Mouse (Mus musculus) heart, embryonic 14.5 days (tissue): ENCODE data around the gene Hmgb1. TPM values are rescaled to one million over a fixed set of nuclear protein-coding genes. Genes with fewer than 3 reads are reported as not detected.

Experiments used
- ATAC-seq: fragments of 200-750 bp; cut with Nextera tagmentation; 2 replicates; pipeline ENCODE4 v1.8.0; 2017; ENCODE audit warnings: low read depth, moderate TSS enrichment; ENCODE audit not compliant: insufficient number of reproducible peaks, insufficient read depth, low FRiP score
- H3K27ac ChIP-seq, 2 experiments: fragments of 200-500 bp in 1 of 2; fragments of 300-500 bp in 1 of 2; sonication (generic) in 1 of 2; replicated peaks in 1 of 2; 2 replicates each; pipeline ENCODE4 v1.5.1; 2012 to 2014; ENCODE audit warnings: low read depth in 2 of 2, low read length in 2 of 2, control low read depth in 1 of 2, mild to moderate bottlenecking in 1 of 2, mixed read lengths in 1 of 2; ENCODE audit not compliant: control insufficient read depth in 1 of 2, insufficient read depth in 1 of 2
- H3K27me3 ChIP-seq: fragments of 300-500 bp; sonication (generic); 2 replicates; pipeline ENCODE4 v1.6.1; 2014; ENCODE audit warnings: mild to moderate bottlenecking, low read length, control low read depth; ENCODE audit not compliant: control insufficient read depth, insufficient read depth
- H3K36me3 ChIP-seq: fragments of 300-500 bp; sonication (generic); 2 replicates; pipeline ENCODE4 v1.6.1; 2014; ENCODE audit warnings: mild to moderate bottlenecking, control low read depth, low read length, mixed read lengths; ENCODE audit not compliant: control insufficient read depth, insufficient read depth
- H3K4me1 ChIP-seq, 2 experiments: fragments of 200-500 bp in 1 of 2; fragments of 300-500 bp in 1 of 2; sonication (generic) in 1 of 2; 2 replicates each; pipeline ENCODE4 v1.6.1; 2012 to 2014; ENCODE audit warnings: low read length in 2 of 2, control low read depth in 1 of 2, mixed read lengths in 1 of 2; ENCODE audit not compliant: control insufficient read depth in 2 of 2, insufficient read depth in 2 of 2
- H3K4me2 ChIP-seq: fragments of 300-500 bp; sonication (generic); 2 replicates; pipeline ENCODE4 v1.6.1; 2014; ENCODE audit warnings: mild to moderate bottlenecking, low read length
- H3K4me3 ChIP-seq, 2 experiments: fragments of 200-500 bp in 1 of 2; fragments of 300-500 bp in 1 of 2; sonication (generic) in 1 of 2; 2 replicates each; pipeline ENCODE4 v1.5.1; 2012 to 2014; ENCODE audit warnings: low read length in 2 of 2, mild to moderate bottlenecking in 2 of 2, control low read depth in 1 of 2, low read depth in 1 of 2, moderate library complexity in 1 of 2; ENCODE audit not compliant: control insufficient read depth in 1 of 2, insufficient read depth in 1 of 2
- H3K9ac ChIP-seq: fragments of 300-500 bp; sonication (generic); 2 replicates; pipeline ENCODE4 v1.6.1; 2014; ENCODE audit warnings: mild to moderate bottlenecking, low read length
- H3K9me3 ChIP-seq: fragments of 300-500 bp; sonication (generic); 2 replicates; pipeline ENCODE4 v1.6.1; 2016; ENCODE audit warnings: low read length, control low read depth; ENCODE audit not compliant: control insufficient read depth
- WGBS: fragments of 180-500 bp; shearing (Covaris S2); extraction: QIAGEN DNeasy Blood & Tissue Kit; methylation state at CpG from one replicate; pipeline ENCODE4 v1.1.7; 2014; 5-methylcytosine and 5-hydroxymethylcytosine counted together
- polyA plus RNA-seq: library from polyadenylated mRNA; unstranded; fragments of >200 nt; fragmentation: Nextera tagmentation; extraction: Ambion mirVana; gene quantifications from 2 replicates; pipeline ENCODE4 v1.2.1, GENCODE M21; 2014

The Hmgb1 gene
- polyA plus RNA-seq, 1 experiment from 2014 or later, result 751 TPM

- no peak overlapping the region for H3K9ac ChIP-seq
- H3K9me3 ChIP-seq, result no peaks in the 10 kb centered on the region
- H3K4me2 ChIP-seq, result no peak overlapping the region
- no peak overlapping the region for H3K27ac ChIP-seq
- WGBS, result 90% methylated on average over 5 of the region's 5 CpGs
- H3K36me3 ChIP-seq, result peaks cover 87% of the 10 kb centered on the region
- no peak for ATAC-seq
- peaks cover 0 to 2% of the 10 kb centered on the region in 2 experiments; a peak in 1 of 4 replicates for H3K4me1 ChIP-seq
- no peaks in the 10 kb centered on the region for H3K27me3 ChIP-seq
- no peak overlapping the region for H3K4me3 ChIP-seq
These were observed 22.0 kb upstream of the Hmgb1 start for GRCm38 (mm10) chr5:149206286-149206685.

GRCm38 (mm10) chr5:149205265-149205664 lies 21.0 kb upstream of the Hmgb1 start:
- WGBS, result 56% methylated on average over 8 of the region's 8 CpGs
- ATAC-seq, result no peak

DNA sequence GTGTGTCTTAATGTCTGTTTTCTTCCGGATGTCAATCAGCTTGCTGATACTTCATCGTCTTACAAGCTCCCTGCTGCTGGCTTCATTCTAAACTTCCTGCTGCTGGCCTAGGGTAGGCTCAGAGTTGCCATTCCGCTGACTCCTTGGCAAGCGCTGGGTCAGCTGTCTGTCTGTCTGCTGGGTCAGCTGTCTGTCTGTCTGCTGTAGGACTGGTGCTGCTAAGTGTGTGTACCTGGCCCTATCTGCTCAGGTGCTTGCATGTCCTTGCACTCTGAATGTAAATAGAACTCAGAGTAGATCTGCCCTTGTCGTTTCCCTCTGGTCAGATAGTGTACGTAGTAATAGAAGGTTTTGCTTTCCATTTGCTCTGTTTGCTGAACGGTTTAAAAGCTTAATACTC lies 20.5 kb upstream of the Hmgb1 start:
- Histone ChIP-seq H3K36me3 (peaks cover 82% of the 10 kb centered on the region), H3K9me3 (no peaks in the 10 kb centered on the region), H3K9ac (no peak overlapping the region), H3K4me3 (no peak overlapping the region), H3K27me3 (no peaks in the 10 kb centered on the region), H3K4me1 (peaks cover 0 to 2% of the 10 kb centered on the region in 2 experiments; a peak in 1 of 4 replicates), H3K27ac (no peak overlapping the region), H3K4me2 (no peak overlapping the region)
- WGBS, result 84% methylated on average over 7 of the region's 7 CpGs
- no peak for ATAC-seq

More at GRCm38 (mm10) chr5:149205265-149205664, 21.0 kb upstream of the Hmgb1 start:
- H3K4me1 ChIP-seq, result peaks cover 0 to 2% of the 10 kb centered on the region in 2 experiments; a peak in 1 of 4 replicates
- H3K4me3 ChIP-seq, result no peak overlapping the region
- no peaks in the 10 kb centered on the region for H3K9me3 ChIP-seq
- no peak overlapping the region for H3K27ac ChIP-seq
- no peak overlapping the region for H3K9ac ChIP-seq
- H3K4me2 ChIP-seq, result no peak overlapping the region
- H3K36me3 ChIP-seq, result peaks cover 83% of the 10 kb centered on the region
- H3K27me3 ChIP-seq, result no peaks in the 10 kb centered on the region

DNA sequence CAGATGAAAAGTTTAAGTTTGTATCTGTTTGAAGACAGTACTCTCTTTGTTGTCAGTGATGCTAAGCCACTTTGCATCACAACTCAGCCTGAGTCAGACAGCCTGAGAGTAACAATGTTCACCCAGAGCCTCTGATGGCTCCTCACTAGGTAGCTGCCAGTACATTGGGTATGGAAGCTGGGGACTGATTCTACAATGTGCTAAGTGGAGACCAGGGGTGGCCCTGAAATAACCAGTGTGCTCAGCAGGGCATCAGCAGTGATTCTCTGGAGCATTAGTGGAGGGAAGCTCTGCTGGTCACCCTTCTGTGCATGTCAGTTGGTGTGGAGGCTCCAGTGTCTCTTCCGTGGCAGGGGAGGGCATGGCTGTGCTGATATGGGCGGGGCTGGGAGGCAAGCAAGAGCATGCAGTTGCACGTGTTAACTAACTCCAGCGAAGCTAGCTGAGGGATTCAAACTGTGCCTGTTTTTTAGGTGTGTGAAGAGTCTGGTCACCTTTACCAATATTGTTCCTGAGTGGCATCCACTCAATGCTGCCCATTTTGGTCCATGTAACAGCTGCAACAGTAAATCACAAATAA lies 19.6 kb upstream of the Hmgb1 start:
- 86% methylated on average over 4 of the region's 4 CpGs for WGBS
- ATAC-seq, result no peak

DNA sequence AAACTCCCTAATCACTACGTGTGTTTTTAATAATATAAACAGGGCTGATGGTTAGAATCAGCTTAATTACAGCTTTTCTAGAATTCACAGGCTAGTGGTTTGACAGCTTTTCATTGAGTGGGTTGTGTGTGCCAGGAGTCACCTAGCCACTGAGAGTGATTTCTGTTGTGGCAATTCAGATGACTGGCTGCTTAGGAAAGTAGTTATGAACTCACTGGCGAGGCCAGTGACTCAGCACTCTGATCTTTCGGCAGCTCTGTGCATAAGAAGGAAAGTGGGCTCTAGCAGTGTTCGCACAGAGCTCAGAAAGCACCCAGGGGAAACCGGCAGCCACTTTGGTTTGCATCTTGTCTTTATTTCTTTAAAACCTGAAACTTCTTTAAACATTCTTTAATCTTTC lies 18.7 kb upstream of the Hmgb1 start:
- Histone ChIP-seq H3K9me3 (no peaks in the 10 kb centered on the region), H3K36me3 (peaks cover 89% of the 10 kb centered on the region), H3K9ac (no peak overlapping the region), H3K4me1 (no peaks in the 10 kb centered on the region; a peak in 1 of 4 replicates), H3K27ac (no peak overlapping the region), H3K27me3 (no peaks in the 10 kb centered on the region), H3K4me3 (no peak overlapping the region), H3K4me2 (no peak overlapping the region)
- WGBS, result 73% methylated on average over 5 of the region's 5 CpGs
- ATAC-seq, result no peak

More for the DNA sequence above, 19.6 kb upstream of the Hmgb1 start:
- H3K9me3 ChIP-seq, result no peaks in the 10 kb centered on the region
- H3K4me2 ChIP-seq, result no peak overlapping the region
- H3K4me1 ChIP-seq, result no peaks in the 10 kb centered on the region; a peak in 1 of 4 replicates
- H3K4me3 ChIP-seq, result no peak overlapping the region
- no peak overlapping the region for H3K9ac ChIP-seq
- H3K27ac ChIP-seq, result no peak overlapping the region
- peaks cover 82% of the 10 kb centered on the region for H3K36me3 ChIP-seq
- no peaks in the 10 kb centered on the region for H3K27me3 ChIP-seq

- no peak for ATAC-seq
- no peak overlapping the region for H3K9ac ChIP-seq
- H3K27ac ChIP-seq, result no peak overlapping the region
- peaks cover 88% of the 10 kb centered on the region for H3K36me3 ChIP-seq
- H3K4me2 ChIP-seq, result no peak overlapping the region
- 84% methylated on average over 1 of the region's 1 CpGs for WGBS
- no peaks in the 10 kb centered on the region for H3K9me3 ChIP-seq
- peaks cover 0 to 12% of the 10 kb centered on the region in 2 experiments; a peak in 1 of 4 replicates for H3K4me1 ChIP-seq
- no peaks in the 10 kb centered on the region for H3K27me3 ChIP-seq
- H3K4me3 ChIP-seq, result no peak overlapping the region
These were observed 14.5 kb upstream of the Hmgb1 start for GRCm38 (mm10) chr5:149198782-149199181.

DNA sequence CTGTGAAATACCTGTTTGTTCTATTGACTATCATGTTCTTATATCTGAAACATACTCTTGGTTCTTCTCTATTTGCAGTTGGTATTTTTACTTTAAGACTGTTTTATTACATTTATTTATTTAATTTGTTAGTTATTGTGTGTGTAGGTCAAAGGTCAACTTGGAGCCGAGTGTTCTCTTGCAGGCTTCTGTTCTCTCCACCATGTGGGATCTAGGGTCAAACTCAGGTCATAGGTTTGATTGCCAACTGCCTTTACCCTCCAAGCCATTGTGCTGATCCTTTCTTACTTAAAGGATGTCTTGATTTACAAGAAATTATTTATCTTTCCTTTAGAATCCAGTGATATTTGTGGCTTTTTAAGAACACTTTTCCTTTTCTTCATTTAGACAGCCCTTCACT lies 12.3 kb upstream of the Hmgb1 start:
- H3K9me3 ChIP-seq, result no peaks in the 10 kb centered on the region
- no peak overlapping the region for H3K4me3 ChIP-seq
- H3K27ac ChIP-seq, result no peak overlapping the region
- WGBS, result 10% methylated on average over 1 of the region's 1 CpGs
- H3K27me3 ChIP-seq, result no peaks in the 10 kb centered on the region
- H3K4me1 ChIP-seq, result peaks cover 0 to 12% of the 10 kb centered on the region in 2 experiments; a peak in 1 of 4 replicates
- H3K36me3 ChIP-seq, result peaks cover 85% of the 10 kb centered on the region
- no peak overlapping the region for H3K9ac ChIP-seq
- no peak for ATAC-seq
- no peak overlapping the region for H3K4me2 ChIP-seq

- 72% methylated on average over 1 of the region's 1 CpGs for WGBS
- no peak overlapping the region for H3K9ac ChIP-seq
- no peak overlapping the region for H3K4me2 ChIP-seq
- no peak for ATAC-seq
- H3K36me3 ChIP-seq, result peaks cover 73% of the 10 kb centered on the region
- no peak overlapping the region; a peak in 1 of 4 replicates for H3K27ac ChIP-seq
- no peak overlapping the region for H3K4me3 ChIP-seq
- peaks cover 0 to 10% of the 10 kb centered on the region in 2 experiments; a peak in 2 of 4 replicates for H3K4me1 ChIP-seq
- H3K9me3 ChIP-seq, result no peaks in the 10 kb centered on the region
- H3K27me3 ChIP-seq, result no peaks in the 10 kb centered on the region
These were observed 5.9 kb upstream of the Hmgb1 start for GRCm38 (mm10) chr5:149190160-149190559.
